Mouse (Mus musculus) forebrain, postnatal 0 days (tissue): Measurements from ENCODE around the gene Chrm1. TPM values are rescaled to one million over a fixed set of nuclear protein-coding genes. Genes with fewer than 3 reads are reported as not detected.
A peak's percentile ranks its signal among the peaks of the same experiment; 100 is the strongest.

Source experiments
- ATAC-seq: fragments of 200-750 bp; cut with Nextera tagmentation; 2 replicates; pipeline ENCODE4 v1.8.0; 2017; ENCODE audit warnings: mild to moderate bottlenecking, moderate library complexity
- DNase-seq: peaks from one replicate; pipeline ENCODE4 v3.0.0-alpha.2; 2015
- H3K27ac ChIP-seq: fragments of 300-500 bp; sonication (generic); 2 replicates; pipeline ENCODE4 v1.5.1; 2014; ENCODE audit warnings: low read depth, mild to moderate bottlenecking, antibody characterized with exemption, low read length, moderate library complexity, mixed read lengths
- H3K27me3 ChIP-seq: fragments of 300-500 bp; sonication (generic); 2 replicates; pipeline ENCODE4 v1.6.1; 2014; ENCODE audit warnings: mild to moderate bottlenecking, low read length, mixed read lengths; ENCODE audit not compliant: insufficient read depth
- H3K36me3 ChIP-seq: fragments of 300-500 bp; sonication (generic); 2 replicates; pipeline ENCODE4 v1.6.1; 2014; ENCODE audit warnings: mild to moderate bottlenecking, moderate library complexity; ENCODE audit not compliant: insufficient read depth
- H3K4me1 ChIP-seq: fragments of 300-500 bp; sonication (generic); 2 replicates; pipeline ENCODE4 v1.6.1; 2014; ENCODE audit warnings: antibody characterized with exemption; ENCODE audit not compliant: insufficient read depth
- H3K4me2 ChIP-seq: fragments of 300-500 bp; sonication (generic); 2 replicates; pipeline ENCODE4 v1.6.1; 2014; ENCODE audit warnings: low read depth, mild to moderate bottlenecking, moderate library complexity
- H3K4me3 ChIP-seq: fragments of 300-500 bp; sonication (generic); 2 replicates; pipeline ENCODE4 v1.5.1; 2014; ENCODE audit warnings: low read depth, low read length, mixed read lengths
- H3K9ac ChIP-seq: fragments of 300-500 bp; sonication (generic); 2 replicates; pipeline ENCODE4 v1.6.1; 2014; ENCODE audit warnings: mild to moderate bottlenecking
- H3K9me3 ChIP-seq: fragments of 300-500 bp; sonication (generic); 2 replicates; pipeline ENCODE4 v1.6.1; 2016; ENCODE audit warnings: low read length
- CTCF ChIP-seq: sonication (generic); IDR thresholded peaks from 2 replicates; pipeline ENCODE4 v1.5.1; 2016; ENCODE audit warnings: antibody characterized with exemption, control low read depth, low read depth
- WGBS: fragments of 180-500 bp; shearing (Covaris S2); extraction: QIAGEN DNeasy Blood & Tissue Kit; methylation state at CpG from one replicate; pipeline ENCODE4 v1.1.7; 2014; 5-methylcytosine and 5-hydroxymethylcytosine counted together
- polyA plus RNA-seq: library from polyadenylated mRNA; unstranded; fragments of >200 nt; fragmentation: Nextera tagmentation; extraction: Ambion mirVana; gene quantifications from 2 replicates; pipeline ENCODE4 v1.2.1, GENCODE M21; 2015
- total RNA-seq: library from RNA; depleted of rRNA; stranded (reverse); fragments of >200 nt; gene quantifications from 2 replicates; pipeline ENCODE4 v1.2.3, GENCODE M21; 2014

The Chrm1 gene
- total and polyA plus RNA-seq, 2 experiments from 2014 or later: 14.9 to 17.0 TPM

- H3K4me1 ChIP-seq: peaks cover 13% of the 10 kb centered on the region
- peak overlapping the region; percentile 84 for H3K4me3 ChIP-seq
- H3K9me3 ChIP-seq: no peaks in the 10 kb centered on the region
- H3K9ac ChIP-seq: peak overlapping the region; percentile 88
- no peaks in the 10 kb centered on the region for H3K27me3 ChIP-seq
- TF ChIP-seq CTCF: no peak
- ATAC-seq: no peak
- no peak for DNase-seq
- peak overlapping the region; percentile 97 for H3K27ac ChIP-seq
- H3K36me3 ChIP-seq: peaks cover 44% of the 10 kb centered on the region
- WGBS: 62% methylated on average over 10 of the region's 10 CpGs
- peak overlapping the region; percentile 74 for H3K4me2 ChIP-seq
Observed at GRCm38 (mm10) chr19:8711949-8712869, 48.6 kb downstream of the Chrm1 start.

GRCm38 (mm10) chr19:8712870-8713305, 49.3 kb downstream of the Chrm1 start:
- DNase-seq: peak; percentile 82
- H3K27ac ChIP-seq: peak overlapping the region; percentile 97
- H3K36me3 ChIP-seq: peaks cover 38% of the 10 kb centered on the region
- no peak for TF ChIP-seq CTCF
- no peaks in the 10 kb centered on the region for H3K27me3 ChIP-seq
- H3K9me3 ChIP-seq: no peaks in the 10 kb centered on the region
- peak; percentile 88 for ATAC-seq
- H3K4me2 ChIP-seq: peak overlapping the region; percentile 74
- under 1% methylated on average over 13 of the region's 13 CpGs for WGBS
- H3K9ac ChIP-seq: peak overlapping the region; percentile 88
- H3K4me1 ChIP-seq: peaks cover 13% of the 10 kb centered on the region
- peak overlapping the region; percentile 84 for H3K4me3 ChIP-seq

- H3K27ac ChIP-seq: peak overlapping the region; percentile 97
- peaks cover 32% of the 10 kb centered on the region for H3K36me3 ChIP-seq
- H3K9me3 ChIP-seq: no peaks in the 10 kb centered on the region
- ATAC-seq (peak; percentile 94), DNase-seq (peak; percentile 88)
- H3K9ac ChIP-seq: peak overlapping the region; percentile 88
- peak overlapping the region; percentile 84 for H3K4me3 ChIP-seq
- H3K27me3 ChIP-seq: no peaks in the 10 kb centered on the region
- peak overlapping the region; percentile 74 for H3K4me2 ChIP-seq
- peak; percentile 85 for TF ChIP-seq CTCF
- peaks cover 13% of the 10 kb centered on the region for H3K4me1 ChIP-seq
- WGBS: under 1% methylated on average over 51 of the region's 51 CpGs
Observed at GRCm38 (mm10) chr19:8713306-8713996, 49.9 kb downstream of the Chrm1 start.

GRCm38 (mm10) chr19:8713997-8714652, 50.5 kb downstream of the Chrm1 start:
- Histone ChIP-seq H3K9ac (peak overlapping the region; percentile 88), H3K36me3 (peaks cover 25% of the 10 kb centered on the region), H3K9me3 (no peaks in the 10 kb centered on the region), H3K4me2 (peak overlapping the region; percentile 74), H3K4me1 (peaks cover 13% of the 10 kb centered on the region), H3K27ac (peak overlapping the region; percentile 97), H3K27me3 (no peaks in the 10 kb centered on the region), H3K4me3 (peak overlapping the region; percentile 84)
- no peak for TF ChIP-seq CTCF
- no peak for DNase-seq
- WGBS: 7% methylated on average over 13 of the region's 13 CpGs
- no peak; the same call in 1 of the 2 replicates for ATAC-seq

GRCm38 (mm10) chr19:8714653-8715481, 51.3 kb downstream of the Chrm1 start:
- Histone ChIP-seq H3K9me3 (no peaks in the 10 kb centered on the region), H3K36me3 (peaks cover 18% of the 10 kb centered on the region; the same call in 1 of the 2 replicates), H3K27ac (no peak overlapping the region), H3K4me2 (0 out of 2 replicates have a peak overlapping the region, but pooled peaks have one; percentile 74), H3K27me3 (no peaks in the 10 kb centered on the region), H3K4me1 (peaks cover 13% of the 10 kb centered on the region), H3K4me3 (no peak overlapping the region), H3K9ac (0 out of 2 replicates have a peak overlapping the region, but pooled peaks have one; percentile 88)
- ATAC-seq (no peak), DNase-seq (no peak)
- WGBS: 62% methylated on average over 10 of the region's 10 CpGs
- peak; percentile 44 for TF ChIP-seq CTCF
